Mouse (Mus musculus) megakaryocyte, embryonic 14.5 days (primary cell): ENCODE results near the gene Slc16a3.

Experiments used
- FLI1 ChIP-seq: IDR thresholded peaks from 2 replicates; pipeline ENCODE4 v1.6.1; 2012; ENCODE audit warnings: low read length, inconsistent platforms, mixed read lengths
- GATA1 ChIP-seq: IDR thresholded peaks from 3 replicates; pipeline ENCODE4 v1.6.1; 2012; ENCODE audit warnings: mixed read lengths, low read length, inconsistent platforms, borderline replicate concordance

GRCm38 (mm10) chr11:120994741-120995140 lies 46.5 kb downstream of the Slc16a3 start:
- no peak for TF ChIP-seq GATA1
- TF ChIP-seq FLI1, result no peak
